Comparison of ENCODE assay signal across 33 mouse cellular contexts in genomic region chr10:66948329-66948728, GRCm38 (mm10).
"Had no signal": no experiment of that assay in that cellular context is flagged by ENCODE, and none has a peak within 500 bp of the region (broad histone marks: within the 10 kb centered on the region; RNA-seq: fewer than 3 reads in every experiment).

No protein-coding gene starts in this region.

- DNase-seq: left cerebral cortex, postnatal 4 days; liver; liver, embryonic 13.5 days; liver, postnatal 0 days; lung, adult 18-20 months; lung, adult 2 months; lung, embryonic 14.5 days; lung, postnatal 10 days; lung, postnatal 14 days; lung, postnatal 36 days; lung, postnatal 4 days; midbrain, embryonic 14.5 days had no signal

- H3K36me3 ChIP-seq: limb, embryonic 10.5 days; limb, embryonic 12.5 days; limb, embryonic 13.5 days; limb, embryonic 15.5 days; liver, embryonic 12.5 days; liver, embryonic 13.5 days; liver, embryonic 15.5 days; lung, embryonic 15.5 days; midbrain, embryonic 10.5 days; midbrain, embryonic 12.5 days; midbrain, embryonic 13.5 days; midbrain, embryonic 15.5 days; neural tube, embryonic 12.5 days; neural tube, embryonic 13.5 days had no signal

- H3K9ac ChIP-seq: limb, embryonic 12.5 days; limb, embryonic 13.5 days; limb, embryonic 15.5 days; liver, embryonic 12.5 days; liver, embryonic 13.5 days; liver, embryonic 14.5 days; liver, embryonic 15.5 days; liver, postnatal 0 days; lung, embryonic 14.5 days; lung, embryonic 15.5 days; midbrain, embryonic 12.5 days; midbrain, embryonic 13.5 days; midbrain, embryonic 15.5 days; neural tube, embryonic 12.5 days; neural tube, embryonic 13.5 days had no signal

- H3K4me2 ChIP-seq: limb, embryonic 12.5 days; limb, embryonic 13.5 days; limb, embryonic 15.5 days; liver, embryonic 11.5 days; liver, embryonic 12.5 days; liver, embryonic 13.5 days; liver, embryonic 15.5 days; lung, embryonic 14.5 days; lung, embryonic 15.5 days; midbrain, embryonic 11.5 days; midbrain, embryonic 12.5 days; midbrain, embryonic 13.5 days; midbrain, embryonic 15.5 days; neural tube, embryonic 12.5 days; neural tube, embryonic 13.5 days had no signal

- H3K9me3 ChIP-seq: limb, embryonic 10.5 days; limb, embryonic 12.5 days; limb, embryonic 13.5 days; limb, embryonic 15.5 days; liver, embryonic 12.5 days; liver, embryonic 13.5 days; liver, embryonic 15.5 days; lung, embryonic 15.5 days; midbrain, embryonic 10.5 days; midbrain, embryonic 12.5 days; midbrain, embryonic 13.5 days; midbrain, embryonic 15.5 days; neural tube, embryonic 12.5 days; neural tube, embryonic 13.5 days had no signal

- H3K27me3 ChIP-seq: limb, embryonic 12.5 days; limb, embryonic 13.5 days; limb, embryonic 15.5 days; liver, embryonic 12.5 days; liver, embryonic 13.5 days; liver, embryonic 15.5 days; lung, embryonic 15.5 days; megakaryocyte, embryonic 14.5 days; midbrain, embryonic 12.5 days; midbrain, embryonic 13.5 days; midbrain, embryonic 15.5 days; neural tube, embryonic 12.5 days; neural tube, embryonic 13.5 days had no signal

- H3K27ac ChIP-seq: limb, embryonic 10.5 days; limb, embryonic 12.5 days; limb, embryonic 13.5 days; limb, embryonic 15.5 days; liver, embryonic 12.5 days; liver, embryonic 13.5 days; liver, embryonic 14.5 days; liver, embryonic 15.5 days; lung, embryonic 15.5 days; macrophage; midbrain, embryonic 10.5 days; midbrain, embryonic 12.5 days; midbrain, embryonic 13.5 days; midbrain, embryonic 15.5 days; neural tube, embryonic 12.5 days; neural tube, embryonic 13.5 days had no signal

- ATAC-seq: liver, embryonic 12.5 days; liver, postnatal 0 days; lung, postnatal 0 days; midbrain, embryonic 13.5 days; midbrain, embryonic 15.5 days; midbrain, embryonic 16.5 days had no signal

- H3K4me3 ChIP-seq: limb, embryonic 10.5 days; limb, embryonic 12.5 days; limb, embryonic 13.5 days; limb, embryonic 15.5 days; liver, embryonic 12.5 days; liver, embryonic 13.5 days; liver, embryonic 15.5 days; lung, embryonic 15.5 days; megakaryocyte, embryonic 14.5 days; midbrain, embryonic 10.5 days; midbrain, embryonic 12.5 days; midbrain, embryonic 13.5 days; midbrain, embryonic 15.5 days; myocyte; neural tube, embryonic 12.5 days; neural tube, embryonic 13.5 days had no signal

- H3K4me1 ChIP-seq: limb, embryonic 10.5 days; limb, embryonic 12.5 days; limb, embryonic 13.5 days; liver, embryonic 12.5 days; liver, embryonic 13.5 days; liver, embryonic 15.5 days; megakaryocyte, embryonic 14.5 days; midbrain, embryonic 10.5 days; midbrain, embryonic 12.5 days; midbrain, embryonic 13.5 days; neural tube, embryonic 12.5 days; neural tube, embryonic 13.5 days had no signal
